Mouse (Mus musculus): Measurements from ENCODE around the gene Atp1a2.

- TF ChIP-seq CTCF (IDR thresholded peaks at IDR 0.05) (no peak), EP300 (IDR thresholded peaks at IDR 0.05) (no peak)
Measured at GRCm38 (mm10) chr1:172344820-172345219, 47.0 kb upstream of the Atp1a2 start.
